Mouse (Mus musculus) hindbrain, embryonic 10.5 days (tissue): ENCODE measurements around the gene Cyp19a1. TPM values are rescaled to one million over a fixed set of nuclear protein-coding genes. Genes with fewer than 3 reads are reported as not detected.
A peak's percentile ranks its signal among the peaks of the same experiment; 100 is the strongest.

Source experiments
- DNase-seq: peaks from one replicate; pipeline ENCODE4 v3.0.0-alpha.2; 2017; ENCODE audit warnings: low spot score
- H3K27ac ChIP-seq: fragments of 300-500 bp; sonication (generic); 2 replicates; pipeline ENCODE4 v1.5.1; 2016; ENCODE audit warnings: mild to moderate bottlenecking, moderate library complexity
- H3K27me3 ChIP-seq: fragments of 300-500 bp; sonication (generic); 2 replicates; pipeline ENCODE4 v1.6.1; 2016; ENCODE audit warnings: mild to moderate bottlenecking; ENCODE audit not compliant: poor library complexity, insufficient read depth, severe bottlenecking
- H3K36me3 ChIP-seq: fragments of 300-500 bp; sonication (generic); 2 replicates; pipeline ENCODE4 v1.6.1; 2016; ENCODE audit warnings: mild to moderate bottlenecking, moderate library complexity
- H3K4me1 ChIP-seq: fragments of 300-500 bp; sonication (generic); replicated peaks from 2 replicates; pipeline ENCODE4 v1.6.1; 2016; ENCODE audit warnings: mild to moderate bottlenecking
- H3K4me3 ChIP-seq: fragments of 300-500 bp; sonication (generic); 2 replicates; pipeline ENCODE4 v1.5.1; 2016; ENCODE audit warnings: mild to moderate bottlenecking, moderate library complexity
- H3K9me3 ChIP-seq: fragments of 300-500 bp; sonication (generic); 2 replicates; pipeline ENCODE4 v1.6.1; 2016; ENCODE audit warnings: mild to moderate bottlenecking, moderate library complexity
- WGBS: fragments of 180-500 bp; shearing (Covaris S2); methylation state at CpG from one replicate; pipeline ENCODE4 v1.1.7; 2016; 5-methylcytosine and 5-hydroxymethylcytosine counted together
- polyA plus RNA-seq: library from polyadenylated mRNA; unstranded; fragments of >200 nt; fragmentation: Nextera tagmentation; extraction: Ambion mirVana; gene quantifications from 2 replicates; pipeline ENCODE4 v1.2.1, GENCODE M21; 2016

Gene Cyp19a1
- polyA plus RNA-seq, 1 experiment from 2014 or later, result not detected

DNA sequence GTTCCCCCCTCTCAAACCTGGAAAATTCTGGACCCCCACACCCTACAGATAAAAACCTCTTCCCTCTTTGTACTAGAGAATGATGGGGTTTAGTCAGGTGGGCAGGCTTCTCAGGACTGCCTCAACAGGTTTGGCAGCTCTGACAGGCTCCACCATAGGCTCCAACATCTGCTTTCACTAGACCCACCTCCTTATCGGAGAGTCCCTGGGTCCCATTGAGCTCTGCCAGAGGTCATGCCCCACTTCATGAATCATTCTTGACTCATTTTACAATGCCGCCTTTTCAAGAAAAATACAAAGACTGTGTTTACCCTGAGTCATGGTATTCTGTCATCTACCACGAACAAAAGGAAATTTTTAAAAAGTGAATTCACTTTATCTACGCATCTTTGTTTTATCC is 3.2 kb downstream of the Cyp19a1 start:
- Histone ChIP-seq H3K9me3 (no peaks in the 10 kb centered on the region), H3K4me3 (no peak overlapping the region), H3K27me3 (no peaks in the 10 kb centered on the region), H3K36me3 (no peaks in the 10 kb centered on the region), H3K4me1 (0 out of 2 replicates have a peak, but pooled peaks cover 4% of the 10 kb centered on the region), H3K27ac (no peak overlapping the region)
- DNase-seq, result no peak
- WGBS, result 68% methylated on average over 4 of the region's 4 CpGs

DNA sequence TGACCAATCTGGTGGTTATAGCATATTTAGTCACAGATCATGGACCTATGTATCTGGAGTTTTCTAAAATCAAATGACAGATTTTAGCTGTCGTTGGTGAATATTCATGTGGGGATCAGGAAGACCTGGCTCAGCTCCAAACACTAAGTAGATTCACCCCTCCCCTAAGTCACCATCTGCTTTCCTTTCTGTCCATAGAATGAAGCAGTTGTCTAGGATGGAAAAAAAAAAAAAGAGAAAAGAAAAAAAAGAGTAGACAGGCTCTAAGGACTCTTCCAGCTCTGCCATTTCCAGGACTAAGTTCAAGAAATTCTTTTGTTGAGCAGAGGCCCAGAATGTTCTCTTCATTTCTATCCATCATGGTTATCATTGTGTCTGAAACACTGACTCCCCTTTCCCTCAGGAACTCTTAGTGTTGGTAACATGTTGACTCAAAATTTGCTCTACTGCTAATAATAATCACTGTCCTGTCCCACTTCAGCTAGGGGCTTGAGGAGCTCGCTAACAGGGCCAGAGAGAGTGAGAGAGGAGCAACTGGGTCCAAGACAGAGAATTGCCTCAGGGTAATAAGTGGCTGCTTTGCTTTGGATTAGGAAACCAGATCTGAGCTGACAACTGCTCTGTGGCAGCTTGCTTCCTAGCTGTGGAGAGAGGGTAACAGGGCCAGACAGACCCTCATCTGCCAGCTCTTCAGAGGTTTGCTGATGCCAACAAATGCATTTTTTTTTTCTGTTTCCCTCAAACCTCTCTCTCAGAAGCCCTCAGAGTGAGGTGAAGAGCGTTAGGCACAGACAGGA is 22.8 kb downstream of the Cyp19a1 start:
- H3K4me3 ChIP-seq, result no peak overlapping the region
- H3K27me3 ChIP-seq, result no peaks in the 10 kb centered on the region
- H3K27ac ChIP-seq, result peak overlapping the region; percentile 53; the same call in 1 of the 2 replicates
- 76% methylated on average over 3 of the region's 3 CpGs for whole genome bisulfite sequencing
- no peaks in the 10 kb centered on the region for H3K9me3 ChIP-seq
- peaks cover 14% of the 10 kb centered on the region; the same call in 1 of the 2 replicates for H3K4me1 ChIP-seq
- H3K36me3 ChIP-seq, result no peaks in the 10 kb centered on the region
- DNase-seq, result no peak

DNA sequence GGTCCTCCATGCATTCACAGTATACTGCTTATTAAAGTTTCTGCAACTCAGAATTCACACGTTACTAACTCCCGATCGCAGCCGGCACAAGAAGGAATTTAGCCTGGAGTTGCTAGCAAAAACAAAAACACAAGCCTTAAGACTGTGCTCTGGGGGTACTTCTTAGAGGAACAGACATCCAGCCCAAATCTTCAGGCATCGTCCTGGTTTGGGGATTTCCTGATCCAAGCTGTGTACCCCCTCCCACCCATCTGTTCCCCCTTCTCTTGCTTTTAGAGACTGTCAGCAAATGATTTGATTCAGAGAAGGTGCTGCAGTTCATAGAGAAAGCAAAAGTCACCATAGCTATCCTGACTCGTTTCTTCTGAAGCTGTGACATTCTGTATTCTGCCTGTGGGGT is 40.3 kb downstream of the Cyp19a1 start:
- 64% methylated on average over 6 of the region's 6 CpGs for WGBS
- no peak for DNase-seq
- Histone ChIP-seq H3K36me3 (no peaks in the 10 kb centered on the region), H3K9me3 (no peaks in the 10 kb centered on the region), H3K4me3 (no peak overlapping the region), H3K4me1 (peaks cover 5% of the 10 kb centered on the region; the same call in 1 of the 2 replicates), H3K27ac (no peak overlapping the region), H3K27me3 (no peaks in the 10 kb centered on the region)

DNA sequence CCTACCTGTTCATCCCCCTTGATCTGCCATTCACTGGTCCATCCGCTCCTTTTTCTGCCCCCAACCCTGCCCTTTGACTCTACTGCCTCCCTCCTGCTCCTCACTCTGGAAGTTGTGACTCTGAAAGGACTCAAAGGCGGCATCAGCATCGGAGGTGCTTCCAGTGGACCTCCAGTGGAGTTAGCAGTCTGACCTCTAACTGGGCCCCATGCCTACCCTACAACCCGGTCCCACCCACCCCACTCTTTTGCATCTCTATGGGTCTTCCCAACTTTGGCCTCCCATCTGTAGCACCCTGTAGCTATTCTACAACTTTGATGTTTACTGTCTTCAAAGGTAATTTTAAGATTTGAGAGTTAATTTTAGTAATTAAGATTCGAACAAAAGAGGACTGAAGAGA is 51.4 kb downstream of the Cyp19a1 start:
- no peaks in the 10 kb centered on the region for H3K9me3 ChIP-seq
- H3K36me3 ChIP-seq, result no peaks in the 10 kb centered on the region
- no peak overlapping the region for H3K27ac ChIP-seq
- DNase-seq, result no peak
- no peaks in the 10 kb centered on the region for H3K4me1 ChIP-seq
- 58% methylated on average over 5 of the region's 5 CpGs for WGBS
- no peak overlapping the region for H3K4me3 ChIP-seq
- no peaks in the 10 kb centered on the region for H3K27me3 ChIP-seq

DNA sequence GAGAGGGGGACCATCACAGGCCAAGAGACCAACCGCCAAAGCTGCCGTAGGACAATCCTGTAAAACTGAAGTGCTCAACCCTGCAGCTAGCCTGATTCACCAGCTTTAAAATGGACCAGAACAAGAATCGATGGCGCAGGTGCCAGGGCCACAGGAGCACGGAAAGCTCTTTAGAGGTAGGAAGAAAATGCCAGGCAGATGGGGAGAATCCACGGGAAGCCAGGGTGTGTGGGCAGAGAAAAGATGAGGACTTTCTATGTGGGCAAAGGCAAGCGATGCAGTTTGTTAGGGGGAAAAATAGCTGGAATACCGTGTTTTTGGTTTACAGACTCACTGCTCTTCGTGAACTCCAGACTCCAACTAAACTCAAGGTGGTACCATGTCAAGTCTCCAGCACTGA is 53.0 kb downstream of the Cyp19a1 start:
- WGBS, result 90% methylated on average over 9 of the region's 9 CpGs
- H3K36me3 ChIP-seq, result no peaks in the 10 kb centered on the region
- no peak overlapping the region for H3K27ac ChIP-seq
- H3K27me3 ChIP-seq, result no peaks in the 10 kb centered on the region
- H3K4me3 ChIP-seq, result no peak overlapping the region
- H3K9me3 ChIP-seq, result no peaks in the 10 kb centered on the region
- DNase-seq, result no peak
- no peaks in the 10 kb centered on the region for H3K4me1 ChIP-seq

DNA sequence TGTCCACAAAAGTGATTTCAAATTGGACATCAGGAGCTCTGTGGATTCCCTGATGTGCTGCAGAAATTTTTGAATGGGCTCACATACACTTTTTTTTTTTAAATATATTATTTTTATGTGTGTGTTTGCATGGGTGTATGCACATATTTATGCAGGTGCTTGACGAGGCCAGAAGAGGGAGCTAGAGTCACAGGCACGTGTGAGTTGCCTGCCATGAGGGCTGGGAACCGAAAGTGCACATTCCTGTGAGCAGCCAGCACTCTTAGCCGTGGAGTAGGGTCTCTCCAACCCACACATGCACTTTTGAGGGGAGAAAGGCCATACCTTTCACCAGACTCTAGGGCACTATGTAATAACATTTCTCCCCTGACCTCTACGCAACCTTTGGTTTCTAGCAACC is 73.1 kb downstream of the Cyp19a1 start:
- Histone ChIP-seq H3K27me3 (no peaks in the 10 kb centered on the region), H3K27ac (no peak overlapping the region), H3K4me1 (no peaks in the 10 kb centered on the region), H3K9me3 (0 out of 2 replicates have a peak, but pooled peaks cover 2% of the 10 kb centered on the region), H3K4me3 (no peak overlapping the region), H3K36me3 (no peaks in the 10 kb centered on the region)
- 76% methylated on average over 5 of the region's 5 CpGs for WGBS
- DNase-seq, result no peak

DNA sequence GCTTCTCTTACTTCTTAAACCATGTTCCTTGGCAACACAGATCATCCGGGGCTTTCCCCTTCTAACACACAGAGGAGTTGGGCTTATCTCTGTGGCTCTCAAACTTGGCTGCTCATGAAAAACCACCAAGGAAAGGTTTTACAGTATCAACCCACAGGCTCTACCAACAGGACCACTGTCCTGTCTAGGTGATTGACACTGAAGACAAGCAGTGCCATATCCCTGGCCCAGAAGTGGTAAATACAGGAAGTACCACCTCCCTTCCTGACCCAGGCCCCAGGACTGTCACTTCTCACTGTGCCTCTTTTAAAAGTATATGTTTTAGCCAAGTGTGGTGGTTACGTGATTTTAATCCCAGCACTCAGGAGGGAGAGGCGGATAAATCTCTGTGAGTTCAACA is 76.5 kb downstream of the Cyp19a1 start:
- Histone ChIP-seq H3K36me3 (no peaks in the 10 kb centered on the region), H3K27ac (no peak overlapping the region), H3K27me3 (no peaks in the 10 kb centered on the region), H3K9me3 (0 out of 2 replicates have a peak, but pooled peaks cover 2% of the 10 kb centered on the region), H3K4me1 (no peaks in the 10 kb centered on the region), H3K4me3 (no peak overlapping the region)
- DNase-seq, result no peak
- 83% methylated on average over 3 of the region's 3 CpGs for WGBS

DNA sequence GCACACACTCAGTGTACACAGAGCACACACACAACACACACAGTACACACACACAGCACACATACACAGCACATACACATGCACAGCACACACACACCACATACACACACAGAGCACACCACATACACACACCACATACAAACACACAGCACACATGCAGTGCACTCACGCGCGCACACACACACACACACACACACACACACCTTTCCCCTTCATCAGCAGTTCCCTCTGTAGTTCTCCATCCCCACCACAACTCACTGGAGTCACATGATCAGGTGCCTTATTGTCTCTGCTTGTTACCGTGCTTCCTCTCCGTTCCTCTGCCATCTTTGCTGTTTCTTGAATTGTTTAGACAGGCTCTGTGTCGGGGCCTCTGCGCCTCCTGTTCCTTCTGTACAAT is 85.4 kb downstream of the Cyp19a1 start:
- 84% methylated on average over 7 of the region's 7 CpGs for WGBS
- Histone ChIP-seq H3K36me3 (no peaks in the 10 kb centered on the region), H3K4me1 (no peaks in the 10 kb centered on the region), H3K27ac (no peak overlapping the region), H3K4me3 (no peak overlapping the region), H3K27me3 (no peaks in the 10 kb centered on the region), H3K9me3 (no peaks in the 10 kb centered on the region)
- DNase-seq, result no peak

DNA sequence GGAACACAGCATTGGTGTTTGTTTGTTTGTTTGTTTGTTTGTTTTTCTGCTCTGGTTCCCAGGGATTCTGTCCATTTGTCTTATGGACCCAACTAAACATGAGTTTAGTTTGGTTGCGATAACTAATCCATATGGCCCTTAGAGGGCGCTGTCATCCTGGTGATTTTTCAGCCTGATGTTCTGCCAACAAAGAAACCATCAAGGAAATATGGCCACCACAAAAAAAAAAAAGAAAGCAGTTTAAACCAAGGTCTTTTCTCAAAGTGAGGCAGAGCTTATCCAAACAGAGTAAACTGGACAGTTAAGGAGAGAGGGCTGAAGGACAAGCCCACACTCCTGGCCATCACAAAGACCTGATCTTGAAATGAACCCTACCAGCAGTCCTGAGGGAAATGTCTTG is 86.6 kb downstream of the Cyp19a1 start:
- Histone ChIP-seq H3K4me1 (no peaks in the 10 kb centered on the region), H3K9me3 (no peaks in the 10 kb centered on the region), H3K36me3 (no peaks in the 10 kb centered on the region), H3K27me3 (no peaks in the 10 kb centered on the region), H3K4me3 (no peak overlapping the region), H3K27ac (peak overlapping the region; percentile 69)
- 14% methylated on average over 2 of the region's 2 CpGs for WGBS
- DNase-seq, result peak; percentile 60

DNA sequence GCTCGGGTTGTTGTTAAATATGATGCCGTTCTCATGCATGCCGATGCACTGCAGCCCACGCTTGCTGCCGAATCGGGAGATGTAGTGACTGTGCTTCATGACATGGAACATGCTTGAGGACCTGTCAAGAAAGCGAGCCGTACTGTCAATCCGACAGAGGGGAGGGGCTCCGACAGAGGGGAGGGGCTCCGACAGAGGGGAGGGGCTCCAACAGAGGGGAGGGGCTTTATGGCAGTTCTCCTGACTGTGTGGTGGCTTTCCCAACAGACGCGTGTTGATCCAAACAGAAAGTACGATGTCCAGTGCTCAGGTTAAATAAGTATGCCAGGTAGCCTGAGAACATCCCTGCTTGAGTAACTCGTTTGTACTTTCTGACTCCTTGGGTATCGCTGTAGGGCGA is 87.7 kb downstream of the Cyp19a1 start:
- Histone ChIP-seq H3K27ac (no peak overlapping the region), H3K4me1 (no peaks in the 10 kb centered on the region), H3K4me3 (no peak overlapping the region), H3K36me3 (no peaks in the 10 kb centered on the region), H3K9me3 (no peaks in the 10 kb centered on the region), H3K27me3 (no peaks in the 10 kb centered on the region)
- no peak for DNase-seq
- 77% methylated on average over 17 of the region's 17 CpGs for WGBS

DNA sequence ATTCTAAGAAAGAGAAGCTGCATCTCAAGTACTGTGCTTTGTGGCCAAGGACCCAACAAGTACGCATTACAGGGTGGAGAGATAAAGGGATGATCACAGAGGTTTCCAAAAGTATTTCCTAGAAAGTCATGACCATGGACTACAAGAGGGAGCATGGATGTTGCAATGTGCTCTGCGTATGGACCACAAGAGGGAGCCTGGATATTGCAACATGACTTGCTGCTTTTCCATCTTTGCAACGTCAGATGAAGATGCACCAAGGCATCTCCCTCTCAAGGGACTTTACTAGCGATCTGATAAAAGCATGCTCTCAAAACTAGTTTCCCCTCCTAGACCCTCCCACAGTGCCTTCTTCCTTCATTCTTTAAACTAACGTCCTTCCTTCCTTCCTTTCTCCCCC is 98.4 kb downstream of the Cyp19a1 start:
- no peak overlapping the region for H3K4me3 ChIP-seq
- DNase-seq, result peak; percentile 16
- no peak overlapping the region for H3K27ac ChIP-seq
- 51% methylated on average over 5 of the region's 5 CpGs for WGBS
- H3K4me1 ChIP-seq, result no peaks in the 10 kb centered on the region
- no peaks in the 10 kb centered on the region for H3K36me3 ChIP-seq
- H3K9me3 ChIP-seq, result no peaks in the 10 kb centered on the region
- H3K27me3 ChIP-seq, result no peaks in the 10 kb centered on the region

DNA sequence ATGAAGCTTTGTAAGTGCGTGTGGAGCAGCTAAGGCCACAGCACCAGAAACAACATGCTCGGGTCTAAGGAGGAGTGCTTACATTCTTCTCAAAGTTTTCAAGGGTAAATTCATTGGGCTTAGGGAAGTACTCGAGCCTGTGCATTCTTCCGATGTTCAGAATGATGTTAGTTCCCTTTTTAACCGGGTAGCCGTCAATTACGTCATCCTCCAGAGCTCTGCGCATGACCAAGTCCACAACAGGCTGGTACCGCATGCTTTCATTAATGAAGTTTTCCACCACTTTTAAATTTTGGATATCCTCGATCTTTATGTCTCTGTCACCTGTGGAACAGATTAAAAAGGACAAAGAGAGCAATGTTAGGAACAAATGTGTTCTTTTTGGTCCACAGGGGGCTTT is 99.5 kb downstream of the Cyp19a1 start:
- Histone ChIP-seq H3K4me1 (no peaks in the 10 kb centered on the region), H3K4me3 (no peak overlapping the region), H3K27me3 (no peaks in the 10 kb centered on the region), H3K36me3 (no peaks in the 10 kb centered on the region), H3K27ac (no peak overlapping the region), H3K9me3 (no peaks in the 10 kb centered on the region)
- WGBS, result 88% methylated on average over 10 of the region's 10 CpGs
- DNase-seq, result no peak

DNA sequence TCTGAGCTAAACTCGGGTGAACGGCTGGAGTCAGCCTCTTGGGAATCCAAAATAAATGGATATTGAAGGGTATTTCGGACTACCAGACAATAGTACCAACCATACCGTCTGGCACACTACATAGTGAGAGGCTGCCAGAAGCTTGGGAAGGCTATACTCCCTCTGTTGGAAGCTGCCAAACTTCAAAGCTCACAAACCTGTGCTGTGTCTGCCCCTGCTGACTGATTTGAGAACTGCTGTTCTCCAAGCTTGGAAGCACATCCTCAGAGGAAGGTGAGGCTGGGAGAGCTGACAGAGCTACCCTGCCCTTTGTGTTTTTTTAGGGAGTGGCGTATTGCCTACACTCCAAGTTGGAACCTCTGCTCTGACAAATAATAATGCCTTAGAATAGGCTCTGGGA is 104.8 kb downstream of the Cyp19a1 start:
- Histone ChIP-seq H3K36me3 (no peaks in the 10 kb centered on the region), H3K27ac (no peak overlapping the region), H3K27me3 (no peaks in the 10 kb centered on the region), H3K4me1 (no peaks in the 10 kb centered on the region), H3K4me3 (no peak overlapping the region), H3K9me3 (peaks cover 10% of the 10 kb centered on the region; the same call in 1 of the 2 replicates)
- WGBS, result 76% methylated on average over 5 of the region's 5 CpGs
- peak; percentile 18 for DNase-seq
